Mouse (Mus musculus) liver, adult 2 months (tissue): ENCODE data around the gene D430041D05Rik.

ENCODE experiments used
- CTCF ChIP-seq: fragments of 200-500 bp; IDR thresholded peaks from 2 replicates; pipeline ENCODE4 v1.5.1; 2011; ENCODE audit warnings: low read depth, low read length, control low read depth
- POLR2A ChIP-seq: fragments of 200-500 bp; IDR thresholded peaks from 2 replicates; pipeline ENCODE4 v1.6.1; 2011; ENCODE audit warnings: low read length, control low read depth; ENCODE audit not compliant: insufficient read depth; ENCODE audit errors: extremely low read depth

DNA sequence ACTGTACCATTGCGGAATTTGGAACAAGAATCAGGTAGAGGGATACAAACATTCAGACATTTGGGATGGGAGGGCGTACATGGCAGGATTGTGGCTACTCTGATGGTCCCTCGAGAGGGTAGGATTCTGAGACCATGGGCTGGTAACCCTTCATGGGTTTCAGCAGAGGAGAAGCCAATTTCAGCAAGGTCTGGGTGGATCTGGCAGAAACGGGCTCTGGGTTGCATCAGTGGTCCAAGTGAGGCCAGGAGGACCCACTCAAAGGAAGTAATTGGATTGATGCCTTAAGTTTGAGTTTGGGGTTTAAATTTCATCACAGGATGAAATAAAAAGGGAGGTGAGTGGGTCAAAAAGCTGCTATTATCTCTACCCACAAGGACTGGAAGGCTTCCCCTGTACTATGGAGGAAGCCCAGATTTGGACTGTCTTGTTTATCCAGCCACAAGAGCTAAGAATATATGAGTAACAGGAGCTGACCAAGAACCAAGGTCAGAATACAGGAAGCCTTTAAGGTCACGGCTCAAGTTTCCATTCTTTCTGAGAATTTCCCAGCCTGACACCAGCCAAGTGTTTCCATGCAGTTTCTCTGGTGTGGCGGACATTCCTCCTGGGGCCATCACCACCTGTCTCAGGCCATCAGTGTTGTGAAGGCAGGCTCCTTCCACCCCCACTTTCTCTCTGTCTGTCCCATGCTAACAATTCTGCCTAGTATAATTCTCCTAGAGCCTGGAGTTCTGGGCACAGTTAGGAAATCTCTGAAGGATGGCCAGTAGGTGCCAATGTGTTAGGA lies 260.0 kb downstream of the D430041D05Rik start:
- TF ChIP-seq CTCF (no peak), POLR2A (no peak)
